Mouse (Mus musculus): ENCODE data around the gene Zmiz1. TPM values are rescaled to one million over a fixed set of nuclear protein-coding genes. Genes with fewer than 3 reads are reported as not detected.

Gene Zmiz1
- polyA plus RNA-seq, 1 experiment, result 52.6 TPM

- peaks cover 5% of the 10 kb centered on the region; the same call in 1 of the 2 replicates for H3K4me1 ChIP-seq (ENCODE audit: control insufficient read depth, insufficient read depth, low read length)
- TF ChIP-seq POLR2A (IDR thresholded peaks at IDR 0.05; ENCODE audit: borderline replicate concordance, extremely low read depth, low read depth, low read length), result no peak
- DNase-seq, result no peak
- WGBS, result 91% methylated on average over 7 of the region's 7 CpGs
- no peak overlapping the region for H3K4me3 ChIP-seq (replicated peaks; ENCODE audit: extremely low read depth, low read depth, low read length)
Observed at GRCm38 (mm10) chr14:25562909-25563308, 103.9 kb downstream of the Zmiz1 start.

GRCm38 (mm10) chr14:25564577-25564976, 105.6 kb downstream of the Zmiz1 start:
- no peak overlapping the region for H3K4me3 ChIP-seq (replicated peaks; ENCODE audit: extremely low read depth, low read depth, low read length)
- no peak for DNase-seq
- WGBS, result 67% methylated on average over 8 of the region's 8 CpGs
- 0 out of 2 replicates have a peak, but pooled peaks cover 5% of the 10 kb centered on the region for H3K4me1 ChIP-seq (ENCODE audit: control insufficient read depth, insufficient read depth, low read length)
- no peak for TF ChIP-seq POLR2A (IDR thresholded peaks at IDR 0.05; ENCODE audit: borderline replicate concordance, extremely low read depth, low read depth, low read length)
- TF ChIP-seq CTCF (IDR thresholded peaks at IDR 0.05; ENCODE audit: insufficient read depth, low read length), result no peak

GRCm38 (mm10) chr14:25565344-25566088, 106.5 kb downstream of the Zmiz1 start:
- TF ChIP-seq POLR2A (IDR thresholded peaks at IDR 0.05; ENCODE audit: borderline replicate concordance, extremely low read depth, low read depth, low read length) (no peak), CTCF (IDR thresholded peaks at IDR 0.05; ENCODE audit: insufficient read depth, low read length) (peak; percentile 86)
- peak; percentile 84 for DNase-seq
- H3K4me1 ChIP-seq (ENCODE audit: control insufficient read depth, insufficient read depth, low read length), result 0 out of 2 replicates have a peak, but pooled peaks cover 3% of the 10 kb centered on the region
- WGBS, result 14% methylated on average over 11 of the region's 11 CpGs
- no peak overlapping the region for H3K4me3 ChIP-seq (replicated peaks; ENCODE audit: extremely low read depth, low read depth, low read length)

- no peak for TF ChIP-seq POLR2A (IDR thresholded peaks at IDR 0.05; ENCODE audit: borderline replicate concordance, extremely low read depth, low read depth, low read length)
- peak; percentile 81 for TF ChIP-seq CTCF (IDR thresholded peaks at IDR 0.05; ENCODE audit: insufficient read depth, low read length)
- Histone ChIP-seq H3K4me3 (replicated peaks; ENCODE audit: extremely low read depth, low read depth, low read length) (no peak overlapping the region), H3K4me1 (ENCODE audit: control insufficient read depth, insufficient read depth, low read length) (no peaks in the 10 kb centered on the region)
- WGBS, result 55% methylated on average over 3 of the region's 3 CpGs
- DNase-seq, result peak; percentile 80
Observed at GRCm38 (mm10) chr14:25567245-25567644, 108.3 kb downstream of the Zmiz1 start.

- Histone ChIP-seq H3K4me3 (replicated peaks; ENCODE audit: extremely low read depth, low read depth, low read length) (no peak overlapping the region), H3K4me1 (ENCODE audit: control insufficient read depth, insufficient read depth, low read length) (no peaks in the 10 kb centered on the region)
- DNase-seq, result no peak
- WGBS, result 75% methylated on average over 2 of the region's 2 CpGs
- TF ChIP-seq CTCF (IDR thresholded peaks at IDR 0.05; ENCODE audit: insufficient read depth, low read length) (no peak), POLR2A (IDR thresholded peaks at IDR 0.05; ENCODE audit: borderline replicate concordance, extremely low read depth, low read depth, low read length) (no peak)
Observed at GRCm38 (mm10) chr14:25567837-25568236, 108.9 kb downstream of the Zmiz1 start.

- peaks cover 6% of the 10 kb centered on the region; the same call in 1 of the 2 replicates for H3K4me1 ChIP-seq (ENCODE audit: control insufficient read depth, insufficient read depth, low read length)
- WGBS, result 66% methylated on average over 16 of the region's 16 CpGs
- TF ChIP-seq CTCF (IDR thresholded peaks at IDR 0.05; ENCODE audit: insufficient read depth, low read length) (no peak), POLR2A (IDR thresholded peaks at IDR 0.05; ENCODE audit: borderline replicate concordance, extremely low read depth, low read depth, low read length) (no peak)
- DNase-seq, result no peak
- no peak overlapping the region for H3K4me3 ChIP-seq (replicated peaks; ENCODE audit: extremely low read depth, low read depth, low read length)
Observed at GRCm38 (mm10) chr14:25574047-25574870, 115.3 kb downstream of the Zmiz1 start.

GRCm38 (mm10) chr14:25576642-25577041, 117.7 kb downstream of the Zmiz1 start:
- Histone ChIP-seq H3K4me1 (ENCODE audit: control insufficient read depth, insufficient read depth, low read length) (peaks cover 6% of the 10 kb centered on the region; the same call in 1 of the 2 replicates), H3K4me3 (replicated peaks; ENCODE audit: extremely low read depth, low read depth, low read length) (no peak overlapping the region)
- 82% methylated on average over 3 of the region's 3 CpGs for WGBS
- TF ChIP-seq POLR2A (IDR thresholded peaks at IDR 0.05; ENCODE audit: borderline replicate concordance, extremely low read depth, low read depth, low read length), result no peak
- no peak for TF ChIP-seq CTCF (IDR thresholded peaks at IDR 0.05; ENCODE audit: insufficient read depth, low read length)
- DNase-seq, result no peak

- Histone ChIP-seq H3K4me1 (ENCODE audit: control insufficient read depth, insufficient read depth, low read length) (peaks cover 6% of the 10 kb centered on the region; the same call in 1 of the 2 replicates), H3K4me3 (replicated peaks; ENCODE audit: extremely low read depth, low read depth, low read length) (no peak overlapping the region)
- no peak for DNase-seq
- TF ChIP-seq POLR2A (IDR thresholded peaks at IDR 0.05; ENCODE audit: borderline replicate concordance, extremely low read depth, low read depth, low read length), result no peak
- TF ChIP-seq CTCF (IDR thresholded peaks at IDR 0.05; ENCODE audit: insufficient read depth, low read length), result no peak
- 36% methylated on average over 3 of the region's 3 CpGs for WGBS
Observed at GRCm38 (mm10) chr14:25577431-25577830, 118.4 kb downstream of the Zmiz1 start.

GRCm38 (mm10) chr14:25579597-25579996, 120.6 kb downstream of the Zmiz1 start:
- Histone ChIP-seq H3K4me3 (replicated peaks; ENCODE audit: extremely low read depth, low read depth, low read length) (no peak overlapping the region), H3K4me1 (ENCODE audit: control insufficient read depth, insufficient read depth, low read length) (peaks cover 6% of the 10 kb centered on the region; the same call in 1 of the 2 replicates)
- no peak for DNase-seq
- no peak for TF ChIP-seq CTCF (IDR thresholded peaks at IDR 0.05; ENCODE audit: insufficient read depth, low read length)
- TF ChIP-seq POLR2A (IDR thresholded peaks at IDR 0.05; ENCODE audit: borderline replicate concordance, extremely low read depth, low read depth, low read length), result no peak
- 73% methylated on average over 7 of the region's 7 CpGs for WGBS
